Mouse (Mus musculus) kidney, adult 2 months (tissue): Measurements from ENCODE around the gene Mrpl50. TPM values are rescaled to one million over a fixed set of nuclear protein-coding genes. Genes with fewer than 3 reads are reported as not detected.

ENCODE experiments used
- DNase-seq: peaks from one replicate; pipeline ENCODE4 v3.0.0; 2021
- H3K27ac ChIP-seq: fragments of 200-500 bp; 2 replicates; pipeline ENCODE4 v1.5.1; 2012; ENCODE audit warnings: low read depth, low read length, control low read depth, inconsistent platforms; ENCODE audit not compliant: insufficient read depth
- H3K27me3 ChIP-seq: fragments of 200-500 bp; replicated peaks from 2 replicates; pipeline ENCODE4 v1.6.1; 2012; ENCODE audit warnings: mild to moderate bottlenecking, moderate library complexity, low read length, inconsistent platforms; ENCODE audit not compliant: control insufficient read depth, insufficient read depth
- H3K36me3 ChIP-seq: fragments of 200-500 bp; 2 replicates; pipeline ENCODE4 v1.6.1; 2012; ENCODE audit warnings: mild to moderate bottlenecking, moderate library complexity, low read length, inconsistent platforms; ENCODE audit not compliant: control insufficient read depth, insufficient read depth
- H3K4me1 ChIP-seq: fragments of 200-500 bp; 2 replicates; pipeline ENCODE4 v1.6.1; 2011; ENCODE audit warnings: low read length; ENCODE audit not compliant: control insufficient read depth, insufficient read depth
- H3K4me3 ChIP-seq: fragments of 200-500 bp; 2 replicates; pipeline ENCODE4 v1.5.1; 2011; ENCODE audit warnings: mild to moderate bottlenecking, low read depth, low read length, control low read depth; ENCODE audit not compliant: insufficient read depth
- CTCF ChIP-seq: fragments of 200-500 bp; conservative IDR thresholded peaks from 2 replicates; pipeline ENCODE4 v1.5.1; 2011; ENCODE audit warnings: low read depth, mild to moderate bottlenecking, control low read depth, low read length, moderate library complexity, mixed read lengths; ENCODE audit not compliant: insufficient read depth, insufficient read length
- POLR2A ChIP-seq: fragments of 200-500 bp; IDR thresholded peaks from one replicate; pipeline ENCODE4 v1.6.1; 2011; ENCODE audit warnings: low read depth, low read length, control low read depth
- WGBS: fragments of 180-500 bp; shearing (Covaris S2); methylation state at CpG from one replicate; pipeline ENCODE4 v1.1.7; 2018; 5-methylcytosine and 5-hydroxymethylcytosine counted together
- polyA plus RNA-seq: library from polyadenylated mRNA; depleted of rRNA; stranded (reverse); fragments of >200 nt; gene quantifications from 2 replicates; pipeline ENCODE4 v1.2.3, GENCODE M21; 2012; rRNA removed

Gene Mrpl50
- polyA plus RNA-seq, 1 experiment: 21.2 TPM

DNA sequence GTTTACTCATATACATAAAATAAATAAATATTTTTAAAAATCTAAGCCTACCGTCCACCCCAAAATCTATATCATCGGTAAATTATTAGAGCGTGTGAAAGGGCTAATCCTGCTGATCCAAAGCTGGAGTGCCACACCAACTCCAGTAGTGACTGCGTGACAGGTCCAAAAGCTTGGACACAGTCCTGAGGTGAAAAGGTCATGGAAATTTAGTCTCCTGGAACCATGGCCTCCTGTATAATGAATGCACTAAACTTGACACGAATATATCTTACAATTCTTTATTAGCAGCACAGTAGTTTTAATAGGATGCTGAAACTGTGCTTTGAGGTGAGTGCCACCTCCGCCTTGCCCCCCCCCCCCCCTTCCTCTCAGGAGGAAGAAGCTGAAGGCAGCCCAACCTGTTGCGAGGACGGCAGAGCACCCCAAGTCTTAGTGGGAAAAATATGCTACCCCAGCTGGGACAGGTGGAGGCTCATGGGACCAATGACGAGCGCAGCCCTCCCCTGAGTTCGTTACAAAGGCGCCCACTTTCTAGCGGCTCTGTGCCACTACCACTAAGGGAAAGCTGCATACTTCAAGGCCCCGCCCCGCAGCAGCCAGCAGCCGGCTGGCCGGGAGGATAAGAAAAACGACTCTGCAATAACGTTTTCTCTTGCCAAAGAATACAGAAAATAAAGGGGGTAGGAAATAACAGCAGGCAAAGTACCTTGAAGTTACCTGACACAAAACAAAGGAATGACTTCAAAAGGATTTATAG is 42.6 kb downstream of the Mrpl50 start:
- WGBS: 18% methylated on average over 19 of the region's 19 CpGs
- no peak for TF ChIP-seq POLR2A
- TF ChIP-seq CTCF: no peak
- H3K27ac ChIP-seq: no peak overlapping the region
- DNase-seq: peak; percentile 51
- peak overlapping the region; percentile 30; the same call in 1 of the 2 replicates for H3K4me3 ChIP-seq
- H3K4me1 ChIP-seq: peaks cover 2% of the 10 kb centered on the region; the same call in 1 of the 2 replicates
- H3K27me3 ChIP-seq: no peaks in the 10 kb centered on the region
- no peaks in the 10 kb centered on the region for H3K36me3 ChIP-seq

DNA sequence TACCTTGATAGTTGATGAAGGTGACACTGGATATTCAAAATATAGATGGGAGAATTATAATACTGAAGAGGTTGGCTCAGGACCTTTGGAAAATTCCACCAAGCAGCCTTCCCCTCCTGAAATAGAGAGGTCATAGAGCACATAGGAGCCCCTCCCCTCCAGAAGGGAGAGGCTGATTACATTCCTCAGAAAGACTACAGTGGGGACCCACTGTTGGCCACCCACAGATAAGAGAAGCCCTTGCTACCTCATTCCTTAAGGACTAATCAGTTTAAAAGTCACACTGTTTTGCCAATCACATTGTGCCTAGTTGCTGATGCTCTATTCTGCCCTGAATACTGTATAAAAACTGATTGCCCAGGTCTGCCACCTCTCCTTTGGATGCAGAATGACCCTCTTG is 46.3 kb downstream of the Mrpl50 start:
- H3K4me3 ChIP-seq: no peak overlapping the region
- H3K36me3 ChIP-seq: no peaks in the 10 kb centered on the region
- H3K27me3 ChIP-seq: no peaks in the 10 kb centered on the region
- no peak for DNase-seq
- TF ChIP-seq CTCF (no peak), POLR2A (no peak)
- no peak overlapping the region for H3K27ac ChIP-seq
- no peaks in the 10 kb centered on the region; the same call in 1 of the 2 replicates for H3K4me1 ChIP-seq

GRCm38 (mm10) chr4:49473435-49474100 is 47.3 kb downstream of the Mrpl50 start, which contains the start of gene Acnat1:
TSS of gene Acnat1 (minus strand) at chr4:49473912.
- peak within 1 kb of the TSS; percentile 15 for H3K4me3 ChIP-seq
- peak; percentile 87 for DNase-seq
- peak within 1 kb of the TSS; percentile 26 for H3K27ac ChIP-seq
- H3K4me1 ChIP-seq: no peaks in the 10 kb centered on the region; the same call in 1 of the 2 replicates
- no peaks in the 10 kb centered on the region for H3K27me3 ChIP-seq
- TF ChIP-seq POLR2A (no peak), CTCF (no peak)
- 42% methylated on average over 3 of the region's 3 CpGs for WGBS
- H3K36me3 ChIP-seq: no peaks in the 10 kb centered on the region

- Histone ChIP-seq H3K4me1 (no peaks in the 10 kb centered on the region; the same call in 1 of the 2 replicates), H3K27ac (no peak overlapping the region), H3K36me3 (peaks cover 4% of the 10 kb centered on the region; the same call in 1 of the 2 replicates), H3K27me3 (no peaks in the 10 kb centered on the region), H3K4me3 (no peak overlapping the region)
- TF ChIP-seq POLR2A: no peak
- no peak for TF ChIP-seq CTCF
- 81% methylated on average over 3 of the region's 3 CpGs for whole genome bisulfite sequencing
- no peak for DNase-seq
Observed at GRCm38 (mm10) chr4:49469435-49470151, 51.3 kb downstream of the Mrpl50 start.

DNA sequence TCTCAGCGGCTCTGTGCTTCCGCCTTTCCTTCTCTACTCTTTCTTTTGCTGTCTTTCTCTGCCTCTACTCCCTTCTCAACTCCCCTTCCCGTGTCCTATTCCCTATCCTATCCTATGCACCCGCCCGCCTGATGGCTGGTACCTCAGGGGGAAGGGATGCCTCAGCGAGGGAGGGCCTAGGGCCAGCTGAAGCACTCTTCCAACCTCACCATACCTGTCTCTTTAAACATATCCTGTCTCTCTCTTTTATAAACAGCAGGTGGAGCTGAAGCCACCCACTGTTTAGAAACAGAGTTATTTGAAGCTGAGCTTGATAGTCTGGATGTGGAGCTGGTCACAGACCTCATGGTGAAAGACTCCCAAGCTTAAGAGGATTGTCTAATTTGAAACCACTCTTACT is 53.5 kb downstream of the Mrpl50 start:
- H3K4me1 ChIP-seq: no peaks in the 10 kb centered on the region

More for the DNA sequence above, 53.5 kb downstream of the Mrpl50 start:
- 95% methylated on average over 6 of the region's 6 CpGs for WGBS
- no peak overlapping the region for H3K27ac ChIP-seq
- TF ChIP-seq POLR2A: no peak
- no peak for TF ChIP-seq CTCF
- peaks cover 4% of the 10 kb centered on the region; the same call in 1 of the 2 replicates for H3K36me3 ChIP-seq
- no peak for DNase-seq
- H3K4me3 ChIP-seq: no peak overlapping the region
- no peaks in the 10 kb centered on the region for H3K27me3 ChIP-seq

Other genes with a start within 250 kb of the Mrpl50 start
- gene Acnat2, start 112.9 kb downstream of the Mrpl50 start, polyA plus RNA-seq: 69.7 and 73.4 TPM in 2 replicates
- gene Acnat1, start 47.2 kb downstream of the Mrpl50 start, polyA plus RNA-seq: 41.7 and 46.9 TPM in 2 replicates
- 4.4 and 5.7 TPM in 2 replicates for gene Baat, start 14.5 kb downstream of the Mrpl50 start, polyA plus RNA-seq
- gene Zfp189, start 83 bp upstream of the Mrpl50 start, polyA plus RNA-seq: 2.0 and 2.5 TPM in 2 replicates
- 4,876 and 5,164 TPM in 2 replicates for gene Aldob, start 28.5 kb upstream of the Mrpl50 start, polyA plus RNA-seq
- 35.8 and 45.9 TPM in 2 replicates for gene Tmem246, start 76.8 kb upstream of the Mrpl50 start, polyA plus RNA-seq
- gene Rnf20, start 110.9 kb upstream of the Mrpl50 start, polyA plus RNA-seq: 14.1 and 15.3 TPM in 2 replicates
- gene Ppp3r2, start 160.9 kb upstream of the Mrpl50 start, polyA plus RNA-seq: 0.02 TPM in 1 of 2 replicates, not detected in the other